Comparison of ENCODE assay signal across 12 mouse cellular contexts in genomic region chr19:21990970-21991369, GRCm38 (mm10).
DNase-seq lines count a peak whose midpoint lies in the region; ATAC-seq lines count a peak whose summit lies in the region.
"Had no signal": no experiment of that assay in that cellular context is flagged by ENCODE, and none has a peak within 500 bp of the region (broad histone marks: within the 10 kb centered on the region; RNA-seq: fewer than 3 reads in every experiment).

No protein-coding gene starts in this region.

- no peak overlapping the region for H3K4me3 ChIP-seq in heart, embryonic 12.5 days
- no peak overlapping the region for H3K4me3 ChIP-seq in hindbrain, embryonic 14.5 days (replicated peaks; ENCODE audit: low read length)
- H3K4me3 ChIP-seq: lung, embryonic 15.5 days; myocyte had no signal

- ATAC-seq in heart, embryonic 12.5 days (ENCODE audit: insufficient number of reproducible peaks, low FRiP score): no peak
- no peak for ATAC-seq in hindbrain, embryonic 14.5 days (ENCODE audit: low FRiP score)

- no peak overlapping the region for H3K4me2 ChIP-seq in heart, embryonic 12.5 days
- H3K4me2 ChIP-seq in hindbrain, embryonic 14.5 days (replicated peaks): no peak overlapping the region
- H3K4me2 ChIP-seq: lung, embryonic 15.5 days had no signal

- no peaks in the 10 kb centered on the region for H3K4me1 ChIP-seq in heart, embryonic 12.5 days (replicated peaks)
- no peaks in the 10 kb centered on the region for H3K4me1 ChIP-seq in hindbrain, embryonic 14.5 days (replicated peaks; ENCODE audit: control insufficient read depth, insufficient read depth, low read length)
- H3K4me1 ChIP-seq: lung, embryonic 15.5 days had no signal

- H3K27me3 ChIP-seq in heart, embryonic 12.5 days (replicated peaks): no peaks in the 10 kb centered on the region
- no peaks in the 10 kb centered on the region for H3K27me3 ChIP-seq in hindbrain, embryonic 14.5 days (ENCODE audit: control insufficient read depth, insufficient read depth, low read length)
- H3K27me3 ChIP-seq: lung, embryonic 15.5 days had no signal

- 79% methylated on average over 4 of the region's 4 CpGs for WGBS in heart, embryonic 12.5 days
- WGBS in hindbrain, embryonic 14.5 days: 95% methylated on average over 4 of the region's 4 CpGs

- H3K27ac ChIP-seq in heart, embryonic 12.5 days (ENCODE audit: poor library complexity, severe bottlenecking): no peak overlapping the region
- no peak overlapping the region for H3K27ac ChIP-seq in hindbrain, embryonic 14.5 days
- H3K27ac ChIP-seq: kidney, postnatal 0 days; lung, embryonic 15.5 days had no signal

- intact Hi-C loops in heart, postnatal 10 days (cut with DNase I): no loop called here

- no peak overlapping the region for H3K9ac ChIP-seq in heart, embryonic 12.5 days
- H3K9ac ChIP-seq in hindbrain, embryonic 14.5 days: no peak overlapping the region
- H3K9ac ChIP-seq: lung, embryonic 15.5 days had no signal

- peak; percentile 52 for DNase-seq in heart, adult 8-10 months (ENCODE audit: low spot score)
- peak; percentile 87 for DNase-seq in 3T3-L1 (ENCODE audit: low read depth, low spot score)
- peak; percentile 60 for DNase-seq in brain, embryonic 18.5 days (ENCODE audit: low read depth, low spot score)
- DNase-seq in heart, postnatal 10 days: peak; percentile 65 to 71
- DNase-seq in hindbrain, embryonic 14.5 days (ENCODE audit: low spot score): no peak
- no peak for DNase-seq in cerebellum, postnatal 25 days
- no peak for DNase-seq in embryo, embryonic 9.5 days (ENCODE audit: extremely low spot score)
- DNase-seq: cerebellum, adult 9-11 months had no signal

- no peaks in the 10 kb centered on the region for H3K9me3 ChIP-seq in heart, embryonic 12.5 days (replicated peaks)
- peaks cover 4% of the 10 kb centered on the region; the same call in 1 of the 2 replicates for H3K9me3 ChIP-seq in hindbrain, embryonic 14.5 days (ENCODE audit: control insufficient read depth, low read length)
- H3K9me3 ChIP-seq: lung, embryonic 15.5 days had no signal

- no peaks in the 10 kb centered on the region for H3K36me3 ChIP-seq in heart, embryonic 12.5 days
- no peaks in the 10 kb centered on the region for H3K36me3 ChIP-seq in hindbrain, embryonic 14.5 days (replicated peaks; ENCODE audit: control insufficient read depth, insufficient read depth)
- H3K36me3 ChIP-seq: lung, embryonic 15.5 days had no signal

Comparison
In these comparisons a context has a peak if more than half of its experiments do, and no peak if none do; other contexts are left out.
1. DNase-seq: peak in heart, adult 8-10 months (single experiment), 3T3-L1 (single experiment), brain, embryonic 18.5 days (single experiment) and heart, postnatal 10 days (2 of 2); none in hindbrain, embryonic 14.5 days (single experiment), cerebellum, postnatal 25 days (0 of 2) and embryo, embryonic 9.5 days (single experiment).